Mouse (Mus musculus): ENCODE measurements around the gene Xbp1.
"Not testable (repeated sequence)": the region's sequence is repeated elsewhere in the genome, so short reads cannot be mapped to it uniquely, and the experiment has no call there.

Gene Xbp1

DNA sequence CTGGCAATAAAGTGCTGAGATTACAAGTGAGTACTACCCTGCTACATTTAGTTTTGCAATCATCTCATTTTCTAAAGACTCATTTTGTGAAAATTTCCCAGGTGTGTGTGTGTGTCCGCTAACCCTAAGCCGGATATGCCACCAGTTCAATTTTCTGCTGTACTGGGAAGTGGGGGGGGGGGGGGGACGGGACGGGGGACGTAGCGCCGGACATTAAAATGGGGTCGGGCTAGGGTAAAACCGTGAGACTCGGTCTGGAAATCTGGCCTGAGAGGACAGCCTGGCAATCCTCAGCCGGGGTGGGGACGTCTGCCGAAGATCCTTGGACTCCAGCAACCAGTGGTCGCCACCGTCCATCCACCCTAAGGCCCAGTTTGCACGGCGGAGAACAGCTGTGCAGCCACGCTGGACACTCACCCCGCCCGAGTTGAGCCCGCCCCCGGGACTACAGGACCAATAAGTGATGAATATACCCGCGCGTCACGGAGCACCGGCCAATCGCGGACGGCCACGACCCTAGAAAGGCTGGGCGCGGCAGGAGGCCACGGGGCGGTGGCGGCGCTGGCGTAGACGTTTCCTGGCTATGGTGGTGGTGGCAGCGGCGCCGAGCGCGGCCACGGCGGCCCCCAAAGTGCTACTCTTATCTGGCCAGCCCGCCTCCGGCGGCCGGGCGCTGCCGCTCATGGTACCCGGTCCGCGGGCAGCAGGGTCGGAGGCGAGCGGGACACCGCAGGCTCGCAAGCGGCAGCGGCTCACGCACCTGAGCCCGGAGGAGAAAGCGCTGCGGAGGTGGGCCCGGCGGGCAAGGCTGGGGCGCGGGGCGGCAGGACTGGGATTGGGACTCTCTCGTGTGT, at the start of gene Xbp1:
TSS of gene Xbp1 (plus strand) at position 248 of the 854 bp plus-strand sequence.
- in situ Hi-C loops (cut with MseI, MboI): no loop called here

DNA sequence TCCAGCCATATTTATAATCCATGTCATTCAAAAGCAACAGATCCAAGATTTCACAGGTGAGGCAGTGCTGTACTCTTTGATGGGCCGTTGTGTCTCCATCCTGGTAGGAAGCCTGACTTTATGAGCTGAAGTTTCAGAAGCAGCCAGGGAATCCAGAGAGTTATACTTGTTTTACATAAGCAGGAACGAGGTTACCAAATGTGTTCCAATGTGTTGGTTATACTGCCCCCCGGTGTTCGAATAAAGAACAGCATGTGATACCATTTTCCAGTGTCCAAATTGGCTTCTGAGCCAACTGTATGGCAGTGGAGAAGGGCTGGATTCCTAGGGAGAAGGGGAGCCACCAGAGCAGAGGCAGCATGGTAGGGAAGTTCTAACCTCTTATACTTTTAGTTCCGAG, 46.3 kb upstream of the Xbp1 start:
- in situ Hi-C loops (cut with MseI, MboI): no loop called here

DNA sequence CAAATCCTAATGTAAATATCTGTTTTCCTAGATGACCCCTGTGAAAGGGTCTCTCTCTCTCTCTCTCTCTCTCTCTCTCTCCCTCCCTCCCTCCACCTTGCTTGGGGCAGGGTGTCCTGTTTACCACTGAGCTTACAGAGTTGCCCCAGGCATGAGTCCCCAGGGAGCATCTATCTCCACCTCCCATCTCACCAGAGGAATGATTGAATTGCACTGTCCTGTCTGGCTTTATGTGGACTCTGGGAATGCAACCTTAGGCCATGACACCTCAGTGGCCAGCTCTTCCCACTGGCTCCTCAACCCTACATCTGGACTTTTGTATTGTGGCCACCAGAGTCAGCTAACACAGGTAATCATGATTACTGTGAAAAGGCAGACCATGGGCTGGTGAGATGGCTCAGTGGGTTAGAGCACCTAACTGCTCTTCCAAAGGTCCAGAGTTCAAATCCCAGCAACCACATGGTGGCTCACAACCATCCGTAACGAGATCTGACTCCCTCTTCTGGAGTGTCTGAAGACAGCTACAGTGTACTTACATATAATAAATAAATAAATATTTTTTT, 44.8 kb upstream of the Xbp1 start:
- in situ Hi-C loops (cut with MseI, MboI): not testable (repeated sequence)

DNA sequence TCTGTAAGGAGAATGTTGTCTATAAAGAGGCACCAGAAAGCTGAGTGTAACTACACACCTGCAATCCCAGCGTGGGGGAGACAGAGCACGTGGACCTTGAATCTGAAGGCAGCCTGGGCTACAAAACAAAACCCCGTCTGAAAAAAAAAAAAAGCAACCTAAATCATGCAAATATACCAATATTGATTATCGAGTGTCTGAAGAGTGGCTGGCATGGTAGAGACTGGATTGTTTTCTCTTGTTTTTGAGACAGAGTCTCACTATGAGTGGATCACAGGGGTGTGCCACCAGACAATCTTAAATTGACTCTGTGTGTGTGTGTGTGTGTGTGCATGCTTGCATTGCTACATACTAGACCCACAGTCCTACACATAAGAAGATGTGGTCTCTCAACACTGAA, 43.7 kb upstream of the Xbp1 start:
- in situ Hi-C loops (cut with MseI, MboI): no loop called here

DNA sequence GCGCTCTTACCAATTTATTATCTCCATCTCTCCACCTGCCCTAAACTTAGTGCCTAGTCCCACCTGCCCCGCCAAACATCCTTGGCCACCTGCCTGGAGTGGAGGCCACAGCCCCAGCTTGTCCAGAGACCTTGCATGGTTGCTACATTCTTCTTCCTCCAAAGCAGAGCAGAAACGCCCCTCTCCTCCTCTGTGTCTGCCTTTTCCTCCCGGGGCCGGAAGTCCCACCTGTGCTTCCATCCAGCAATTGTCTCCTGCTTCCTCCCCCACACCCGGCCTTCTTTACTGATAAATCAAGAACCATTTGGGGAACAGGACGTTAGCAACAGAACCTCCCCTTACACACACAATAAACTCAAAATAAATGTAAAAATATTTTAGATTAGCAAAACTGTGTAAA, 42.3 kb upstream of the Xbp1 start:
- in situ Hi-C loops (cut with MseI, MboI): no loop called here

DNA sequence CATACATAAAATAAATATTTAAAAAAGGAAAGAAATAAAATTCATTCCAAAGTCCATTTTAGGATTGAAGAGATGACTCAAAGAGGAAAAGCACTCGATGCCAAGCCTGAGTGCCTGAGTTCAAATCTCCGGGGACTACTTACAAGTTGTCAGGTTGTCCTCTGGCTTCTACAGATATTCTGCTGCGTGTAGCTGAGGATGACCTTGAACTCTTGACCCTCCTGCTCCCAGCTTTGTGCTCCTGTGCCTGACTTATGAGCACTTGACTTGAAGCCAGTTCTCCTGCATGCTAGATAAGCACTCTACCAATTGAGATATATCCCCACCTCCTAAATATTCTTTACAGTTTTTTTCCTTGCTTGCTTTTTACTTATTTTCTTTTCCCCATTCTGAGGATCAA, 41.6 kb upstream of the Xbp1 start:
- in situ Hi-C loops (cut with MseI, MboI): no loop called here

DNA sequence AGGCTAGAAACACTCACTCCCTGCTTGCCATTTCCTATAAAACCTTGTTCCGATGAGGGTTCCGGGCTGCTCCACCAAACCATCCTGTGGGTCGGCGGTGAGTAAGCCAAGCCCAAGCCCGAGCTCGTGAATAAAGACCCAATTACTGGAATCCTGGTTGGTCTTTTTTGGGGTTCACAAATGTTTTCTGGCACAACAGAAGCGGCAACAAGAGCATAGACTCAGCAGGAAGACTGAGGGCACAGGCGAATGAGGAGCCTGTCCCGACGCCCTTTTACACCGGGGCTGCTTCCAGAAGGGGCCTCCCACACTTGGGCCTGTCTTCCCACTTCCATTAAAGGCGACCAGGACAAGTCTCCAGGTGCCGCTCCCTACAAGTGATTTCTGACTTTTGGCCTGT, 37.9 kb upstream of the Xbp1 start:
- in situ Hi-C loops (cut with MseI, MboI): loop anchor here (5.0 to 10.0 kb wide), 3 partner anchors 142 to 210 kb away; no protein-coding TSS in a partner anchor

DNA sequence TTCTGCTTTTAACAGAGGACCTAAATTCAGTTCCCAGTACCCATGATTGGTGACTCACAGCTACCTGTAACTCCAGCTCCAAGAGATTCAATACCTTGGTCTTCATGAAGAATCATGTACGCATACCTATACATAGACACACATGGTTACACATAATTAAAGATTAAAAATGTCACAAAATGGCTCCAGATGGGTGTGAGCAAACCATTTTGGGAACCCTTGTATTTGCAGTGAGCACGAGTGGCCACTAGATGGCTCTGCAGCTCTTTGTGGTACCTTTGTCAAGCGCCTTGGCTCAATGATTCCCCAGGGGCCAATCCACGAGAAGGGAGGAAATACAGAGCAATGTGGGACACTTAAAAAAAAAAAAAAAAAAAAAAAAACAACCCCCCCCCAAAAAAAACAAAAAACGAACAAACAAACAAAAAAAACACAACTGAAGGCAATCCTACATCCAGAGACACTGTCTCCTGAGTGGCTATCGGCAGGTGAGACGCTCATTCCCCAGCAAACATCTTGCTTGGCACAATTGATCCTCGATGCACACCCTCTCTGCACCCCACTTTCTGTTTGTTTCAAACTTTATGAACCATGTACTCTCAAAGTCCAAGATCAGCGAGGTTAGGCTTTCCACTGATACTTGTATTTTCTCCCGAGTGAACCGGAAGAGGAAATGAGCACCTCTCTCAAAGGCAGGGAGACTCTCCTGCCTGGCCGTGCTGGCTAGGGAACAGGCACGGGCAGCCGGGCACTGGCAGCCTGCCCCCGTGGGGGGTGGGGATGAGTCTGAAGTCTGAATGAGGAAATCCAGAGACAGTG, 35.1 kb upstream of the Xbp1 start:
- in situ Hi-C loops (cut with MseI, MboI): loop anchor here (10.0 kb wide), 2 partner anchors 139 to 199 kb away; no protein-coding TSS in a partner anchor

DNA sequence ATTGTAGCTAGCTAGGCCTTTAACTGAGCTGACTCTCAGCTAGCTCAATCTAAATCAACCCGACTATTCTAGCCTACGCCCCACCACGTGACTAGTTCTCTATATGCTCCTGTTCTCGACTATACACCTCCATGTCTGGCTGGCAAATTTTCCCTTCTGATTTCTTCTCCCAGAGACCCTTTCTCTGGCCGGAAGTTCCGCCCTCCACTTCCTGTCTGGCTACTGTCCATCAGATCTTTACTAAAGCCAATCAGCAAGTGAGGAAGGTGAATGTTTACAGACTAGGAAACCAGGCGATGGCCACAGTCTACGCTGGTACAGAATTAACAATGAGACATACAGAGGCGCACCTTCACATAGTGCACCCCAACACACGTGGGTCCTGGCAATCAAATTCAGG, 31.0 kb upstream of the Xbp1 start:
- in situ Hi-C loops (cut with MseI, MboI): loop anchor here (10.0 kb wide), 2 partner anchors 135 to 195 kb away; no protein-coding TSS in a partner anchor

DNA sequence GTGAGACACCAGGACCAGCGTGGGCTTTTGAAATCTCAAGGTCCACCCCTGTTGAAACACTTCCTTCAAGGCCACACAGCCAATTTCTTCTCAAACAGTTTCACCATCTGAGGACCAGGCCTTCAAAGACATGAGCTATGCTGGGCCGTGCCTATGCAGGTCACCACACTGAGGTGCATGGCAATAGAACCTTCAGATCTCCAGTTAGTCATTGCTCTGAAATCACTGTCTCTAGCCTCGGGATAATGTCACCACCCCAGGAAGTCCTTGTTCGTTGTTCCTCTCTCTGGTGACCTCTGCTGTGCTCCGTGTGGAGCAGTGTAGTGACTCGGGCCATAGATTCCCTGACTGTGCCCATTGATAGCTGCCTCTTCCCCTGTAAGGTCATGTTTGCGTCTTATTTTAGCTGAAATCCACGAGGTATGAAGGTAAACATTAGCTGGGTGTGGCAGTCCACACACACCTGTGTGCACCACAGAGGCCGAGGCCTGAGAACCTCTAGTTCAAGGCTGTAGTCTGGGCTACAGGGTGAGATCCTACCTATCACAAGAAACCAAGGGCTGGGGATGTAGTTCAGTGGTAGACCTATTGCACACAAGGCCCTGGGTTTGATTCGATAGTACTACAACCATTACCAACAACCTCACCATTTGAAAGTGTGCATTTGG, 29.3 kb upstream of the Xbp1 start:
- in situ Hi-C loops (cut with MseI, MboI): no loop called here

DNA sequence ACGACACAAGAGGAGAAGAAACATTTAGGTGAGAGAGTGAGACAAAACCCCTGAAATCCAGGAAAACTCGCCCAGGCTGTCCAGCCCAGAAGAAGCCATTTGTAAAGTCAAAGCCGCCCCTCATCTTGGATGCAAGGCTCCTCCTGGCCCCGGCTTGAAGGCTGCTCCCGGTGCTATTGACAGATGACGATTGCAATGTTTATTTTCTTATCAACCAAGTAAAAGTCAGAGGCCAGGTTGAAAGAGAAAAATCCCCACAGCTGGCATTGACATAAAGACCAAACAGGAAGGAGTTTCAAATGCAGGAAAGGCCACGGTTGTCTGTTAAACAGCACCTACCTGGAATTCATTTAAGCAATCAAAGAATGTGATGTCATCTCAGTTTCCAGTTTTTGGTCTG, 28.5 kb upstream of the Xbp1 start:
- in situ Hi-C loops (cut with MseI, MboI): no loop called here

DNA sequence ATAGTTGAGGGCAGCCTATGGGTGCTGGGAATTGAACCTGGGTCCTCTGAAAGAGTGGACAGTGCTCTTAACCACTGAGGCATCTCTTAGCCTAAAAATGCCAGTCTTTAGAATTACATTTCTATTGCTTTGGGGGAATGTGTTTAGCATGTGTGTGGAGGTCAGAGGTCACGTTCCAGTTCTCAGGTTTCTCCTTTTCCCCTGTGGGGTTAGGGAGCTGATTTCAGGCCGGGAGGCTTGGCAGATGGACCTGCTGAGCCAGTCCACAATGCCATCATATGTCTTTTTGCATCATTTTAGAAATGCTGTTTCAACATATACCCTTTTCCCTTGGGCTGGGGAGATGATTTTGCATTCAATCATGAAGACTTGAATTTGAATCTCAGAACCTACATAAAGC, 26.6 kb upstream of the Xbp1 start:
- in situ Hi-C loops (cut with MseI, MboI): no loop called here

DNA sequence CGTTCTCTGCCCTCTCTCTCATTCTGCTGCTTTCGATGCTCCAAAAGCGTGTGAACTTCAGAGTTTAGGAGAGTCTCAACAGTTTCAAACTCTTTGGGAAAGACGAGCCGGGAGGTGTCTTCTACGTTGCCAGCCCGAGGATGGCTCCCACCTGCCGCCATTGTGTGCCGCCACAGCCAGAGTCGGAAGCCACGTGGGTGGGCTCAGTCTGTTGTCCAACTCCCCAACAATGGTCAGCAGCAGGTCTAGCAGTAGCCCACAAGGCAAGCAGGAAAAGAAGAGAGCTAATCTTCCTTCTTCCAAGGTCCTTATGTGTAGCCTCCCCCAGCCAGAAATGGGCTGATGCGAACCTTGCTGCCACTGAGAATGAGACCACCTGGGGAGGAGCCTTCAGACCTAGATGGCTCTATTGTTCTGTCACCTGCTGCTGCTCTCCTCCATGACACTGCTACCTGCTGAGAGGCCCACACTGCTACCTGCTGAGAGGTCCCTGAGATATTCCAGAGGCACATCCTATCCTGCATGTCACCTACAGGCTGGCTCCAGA, 25.1 kb upstream of the Xbp1 start:
- in situ Hi-C loops (cut with MseI, MboI): no loop called here

DNA sequence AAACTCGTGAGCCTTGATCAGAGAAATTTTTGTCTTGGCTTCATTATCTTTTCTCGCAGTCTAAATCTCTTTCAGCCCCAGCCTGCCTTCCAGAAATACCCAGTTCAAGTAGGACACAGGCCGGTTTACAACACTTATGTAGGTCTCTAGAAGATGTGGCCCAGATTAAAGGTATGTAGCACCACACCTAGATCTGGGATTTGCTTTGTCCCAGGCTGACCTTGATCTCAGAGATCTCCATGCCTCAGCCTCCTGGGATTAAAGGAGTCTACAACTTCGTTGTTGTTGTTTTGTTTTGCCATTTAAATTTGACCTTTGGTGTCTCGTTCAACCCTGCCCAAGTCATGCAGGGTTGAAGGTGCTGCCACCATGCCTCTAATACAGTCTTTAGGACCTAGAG, 24.6 kb upstream of the Xbp1 start:
- in situ Hi-C loops (cut with MseI, MboI): no loop called here

DNA sequence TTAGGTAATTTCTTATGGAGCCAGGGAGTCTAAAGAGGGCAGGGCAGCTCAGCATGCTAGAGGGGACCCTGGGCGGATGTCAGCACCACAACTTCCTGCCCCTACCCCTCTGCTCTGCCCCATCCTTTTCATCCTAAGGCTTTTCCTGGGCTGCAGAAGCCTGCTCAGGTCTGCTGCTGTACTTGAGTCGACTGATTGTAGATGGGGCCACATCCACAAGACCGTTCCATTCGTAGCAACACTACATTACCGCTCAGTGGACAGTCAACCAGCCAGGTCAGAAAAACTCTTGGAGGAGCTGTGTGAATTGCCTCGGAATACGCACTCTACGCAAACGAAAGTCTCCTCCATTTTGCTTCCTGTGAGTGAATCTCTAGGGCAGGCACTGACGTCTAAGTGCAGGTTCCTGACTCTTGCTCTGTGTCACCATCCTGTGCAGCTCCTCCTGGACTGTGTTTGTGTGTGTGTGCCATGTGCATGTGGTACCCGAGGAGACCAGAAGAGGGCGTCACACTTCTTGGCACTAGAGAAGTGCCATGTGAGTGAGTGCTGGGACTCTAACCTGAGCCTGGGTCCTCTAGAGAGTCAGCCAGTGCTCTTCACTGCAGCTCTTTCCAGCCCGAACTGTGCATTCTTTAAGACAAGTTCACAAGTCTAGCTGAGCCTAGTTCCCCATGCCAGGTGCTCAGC, 23.8 kb upstream of the Xbp1 start:
- in situ Hi-C loops (cut with MseI, MboI): no loop called here

DNA sequence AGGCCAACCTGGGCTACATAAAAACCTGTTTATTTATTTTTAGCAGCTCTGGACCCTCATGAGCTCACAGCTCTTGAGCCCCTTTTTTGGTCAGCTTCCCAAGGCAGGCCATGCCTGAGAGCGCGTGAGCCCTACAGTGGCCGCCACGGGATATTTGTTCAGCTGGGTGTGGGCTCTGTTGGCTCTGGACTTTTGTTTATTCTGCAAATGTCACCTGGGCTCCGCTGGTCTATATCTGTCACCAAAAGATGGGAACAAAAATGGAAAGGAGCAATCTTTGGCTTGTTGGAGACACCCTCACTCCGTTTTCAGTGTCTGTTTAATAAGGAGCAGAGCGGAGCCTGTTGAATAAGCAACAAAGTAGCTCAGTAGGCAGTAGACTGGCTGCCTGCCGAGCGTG, 22.0 kb upstream of the Xbp1 start:
- in situ Hi-C loops (cut with MseI, MboI): no loop called here

DNA sequence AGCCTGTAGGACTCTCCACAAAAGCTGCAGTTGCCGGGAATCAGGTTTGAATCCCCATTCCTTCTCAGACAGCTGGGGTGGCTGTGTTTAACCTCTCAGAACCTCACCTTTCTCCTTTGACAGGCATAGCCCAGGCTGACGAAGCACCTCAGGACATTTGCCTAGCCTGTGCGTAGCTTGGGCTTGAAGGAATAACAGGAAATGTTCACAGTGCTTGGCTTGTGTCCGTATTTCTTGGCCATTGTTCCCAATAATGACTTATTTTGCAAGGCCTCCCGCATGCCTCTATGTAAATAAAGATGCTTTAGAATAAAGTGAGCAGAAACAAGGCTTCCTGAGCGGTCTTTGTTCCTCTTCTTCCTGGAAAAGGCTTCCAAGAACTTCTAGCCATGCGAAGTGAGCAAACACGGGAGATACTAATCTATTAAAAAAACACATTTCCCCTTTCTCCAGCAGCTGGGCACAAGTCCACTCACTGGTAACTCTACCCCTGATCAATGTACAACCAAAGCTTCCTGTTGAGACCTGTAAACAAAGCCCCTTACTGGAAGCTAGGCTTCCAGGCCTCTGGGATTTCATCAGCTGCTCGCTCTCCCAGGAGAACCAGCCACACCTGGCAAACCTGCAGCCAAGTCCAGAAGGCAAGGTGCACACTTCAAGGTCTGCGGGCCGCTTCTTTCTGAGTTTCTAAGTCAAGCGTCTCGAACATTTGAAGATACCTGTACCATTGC, 21.4 kb upstream of the Xbp1 start:
- in situ Hi-C loops (cut with MseI, MboI): no loop called here

DNA sequence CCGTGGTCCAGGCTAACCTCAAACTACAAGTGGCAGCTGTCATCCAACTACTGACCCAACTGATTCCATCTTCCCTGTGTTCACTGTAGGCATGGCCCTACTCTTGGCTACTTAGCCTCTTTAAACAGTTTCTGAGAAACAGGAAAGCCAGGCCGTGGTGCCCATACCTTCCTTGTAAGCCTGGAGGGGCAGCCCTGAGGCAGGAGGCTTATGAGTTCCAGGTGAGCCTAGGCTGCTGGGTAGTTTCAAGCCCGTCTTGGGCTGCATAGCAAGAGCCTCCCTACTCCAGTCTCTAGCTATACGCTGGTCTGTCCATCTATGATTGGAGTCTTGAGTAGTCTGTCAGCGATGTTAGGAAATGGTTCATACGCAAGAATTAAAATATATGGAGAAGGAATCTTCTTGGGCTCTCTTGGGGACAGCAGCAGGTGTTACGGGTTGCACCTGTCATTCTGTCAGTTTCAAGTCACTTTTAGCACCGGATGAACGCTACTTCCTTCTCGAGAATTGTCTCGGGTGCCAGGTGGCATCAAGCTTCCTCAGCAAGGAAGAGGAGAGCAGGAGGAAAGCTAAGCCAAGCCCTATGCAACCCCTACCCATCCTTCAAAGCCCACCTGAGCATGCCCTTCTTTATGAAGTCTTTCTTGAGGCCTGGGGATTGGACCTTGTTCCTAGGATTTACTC, 20.4 kb upstream of the Xbp1 start:
- in situ Hi-C loops (cut with MseI, MboI): no loop called here

DNA sequence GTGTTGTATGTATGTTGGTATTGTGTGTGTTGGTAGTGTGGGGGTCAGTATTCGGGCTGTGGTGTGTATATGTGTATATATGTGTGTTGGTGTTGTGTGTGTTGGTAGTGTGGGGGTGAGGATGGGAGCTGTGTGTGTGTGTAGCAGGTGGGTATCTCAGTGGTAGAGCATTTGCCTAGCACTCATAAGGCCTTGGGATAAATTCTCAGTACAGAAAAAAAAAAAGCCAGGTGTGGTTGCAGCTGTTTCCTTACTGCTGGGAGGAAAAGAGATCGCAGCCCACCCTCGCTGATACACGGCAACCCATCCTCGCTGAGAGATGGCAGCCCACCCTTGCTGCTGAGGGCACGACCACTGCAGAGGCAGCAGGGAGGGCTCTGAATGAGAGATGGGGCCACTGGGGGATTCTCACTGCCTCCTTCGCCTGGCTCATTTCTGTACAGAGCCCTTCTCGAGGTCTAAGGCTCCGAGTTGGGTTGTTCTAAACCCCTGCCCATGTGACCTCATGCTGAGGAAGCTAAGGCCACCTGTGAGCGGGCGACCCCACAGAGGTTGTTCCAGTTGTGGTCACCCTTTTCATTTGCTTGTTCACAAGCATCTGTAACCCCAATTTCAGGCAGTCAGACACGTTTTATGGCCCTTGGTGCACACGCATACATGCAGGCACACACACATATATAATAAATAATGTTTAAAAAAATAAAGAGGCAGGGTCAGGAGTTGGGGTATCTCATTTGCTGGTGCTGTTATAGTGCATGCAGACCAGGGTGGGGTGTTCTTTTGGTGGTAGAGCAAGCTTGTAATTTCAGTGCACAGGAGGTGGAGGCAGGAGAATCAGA, 19.3 kb upstream of the Xbp1 start:
- in situ Hi-C loops (cut with MseI, MboI): no loop called here
